Mouse (Mus musculus) monocyte, adult 2 months (primary cell): ENCODE measurements around the gene Nid1.
"Not testable (repeated sequence)": the region's sequence is repeated elsewhere in the genome, so short reads cannot be mapped to it uniquely, and the experiment has no call there.

Experiments
- DNase-seq, 2 experiments: peaks; one replicate each; pipeline ENCODE4 v3.0.0; 2022; ENCODE audit warnings: low spot score in 2 of 2, low read depth in 1 of 2

Gene Nid1

DNA sequence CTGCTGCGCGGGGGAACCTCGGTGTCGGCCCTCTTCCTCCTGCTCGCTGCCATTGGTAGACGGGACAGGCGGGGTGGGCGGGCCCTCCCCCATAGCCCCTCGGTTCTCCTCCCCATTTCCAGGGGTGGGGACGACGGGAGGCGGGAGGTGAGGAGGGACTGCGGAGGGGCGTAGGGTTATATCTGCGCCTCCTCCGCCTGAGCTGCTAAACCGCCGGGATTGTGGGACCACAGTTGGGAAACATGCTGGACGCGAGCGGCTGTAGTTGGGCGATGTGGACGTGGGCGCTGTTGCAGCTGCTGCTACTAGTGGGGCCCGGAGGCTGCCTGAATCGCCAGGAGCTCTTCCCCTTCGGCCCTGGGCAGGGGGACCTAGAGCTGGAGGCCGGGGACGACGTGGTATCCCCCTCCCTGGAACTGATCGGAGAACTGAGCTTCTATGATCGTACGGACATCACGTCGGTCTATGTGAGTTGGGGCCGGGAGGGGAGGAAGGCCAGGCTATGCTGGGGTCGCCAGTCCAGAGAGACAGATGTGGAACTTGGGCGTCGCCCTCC is at the start of gene Nid1:
TSS of gene Nid1 (plus strand) at position 92 of the 556 bp plus-strand sequence.
- DNase-seq, result not testable (repeated sequence)

DNA sequence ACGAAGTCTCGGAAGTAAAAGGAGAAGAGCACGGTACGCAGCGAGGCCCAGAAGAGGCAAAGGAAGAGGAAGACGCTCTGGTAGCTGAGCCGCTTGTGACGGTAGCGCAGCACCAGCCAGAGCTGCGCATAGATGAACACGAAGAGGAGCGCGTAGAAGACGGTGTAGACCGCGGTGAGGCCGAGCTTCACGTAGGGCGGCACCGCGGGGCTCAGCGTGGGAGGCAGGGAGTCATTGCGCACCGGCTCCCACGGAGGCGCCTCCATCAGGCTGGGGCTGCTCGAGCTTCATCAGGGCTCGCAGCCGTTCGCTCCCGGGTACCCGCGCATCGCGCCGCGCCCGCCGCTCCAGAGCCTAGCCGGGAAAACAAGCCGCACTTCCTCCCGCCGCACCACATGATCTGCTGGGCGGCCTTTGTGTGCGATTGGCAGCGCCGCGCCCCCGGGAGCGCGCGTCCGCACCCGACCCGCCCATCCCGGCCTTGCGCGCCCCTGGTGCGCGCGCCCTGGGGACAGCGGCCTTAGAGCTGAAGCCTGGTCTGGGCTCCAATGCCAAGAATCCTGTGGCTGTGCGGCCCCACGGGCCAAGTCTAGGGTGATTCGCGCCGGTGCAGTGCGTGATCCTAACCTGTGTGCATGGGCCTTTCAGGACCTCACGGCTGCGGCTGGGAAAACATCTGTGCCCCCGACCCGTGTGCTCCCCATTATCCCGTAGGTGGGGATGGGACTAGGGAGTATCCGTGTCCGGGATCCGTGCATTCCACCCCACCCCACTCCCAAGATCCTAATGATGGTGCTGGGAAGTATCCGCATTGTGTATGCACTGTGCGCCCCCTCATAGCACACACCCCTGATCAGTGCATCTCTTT is 43.9 kb upstream of the Nid1 start, which contains the start of gene Gpr137b:
TSS of gene Gpr137b (minus strand) at position 787 of the 868 bp plus-strand sequence.
- peak in 1 of 2 experiments; percentile 47 for DNase-seq

DNA sequence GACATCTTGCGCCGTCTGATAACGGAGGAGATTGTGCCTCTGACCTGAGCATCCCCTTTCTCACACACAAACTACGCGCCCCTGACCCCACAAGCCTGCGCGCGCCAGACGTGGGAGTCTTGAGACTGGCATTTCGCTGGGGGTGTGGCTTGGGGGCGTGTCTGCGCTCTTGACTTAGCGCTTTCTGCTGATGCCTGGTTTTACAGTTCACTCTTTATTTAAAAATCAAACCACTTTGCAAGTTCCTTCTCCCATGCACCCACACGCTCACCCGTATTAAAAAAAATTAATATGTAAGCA is 43.3 kb upstream of the Nid1 start:
- not testable (repeated sequence) for DNase-seq

DNA sequence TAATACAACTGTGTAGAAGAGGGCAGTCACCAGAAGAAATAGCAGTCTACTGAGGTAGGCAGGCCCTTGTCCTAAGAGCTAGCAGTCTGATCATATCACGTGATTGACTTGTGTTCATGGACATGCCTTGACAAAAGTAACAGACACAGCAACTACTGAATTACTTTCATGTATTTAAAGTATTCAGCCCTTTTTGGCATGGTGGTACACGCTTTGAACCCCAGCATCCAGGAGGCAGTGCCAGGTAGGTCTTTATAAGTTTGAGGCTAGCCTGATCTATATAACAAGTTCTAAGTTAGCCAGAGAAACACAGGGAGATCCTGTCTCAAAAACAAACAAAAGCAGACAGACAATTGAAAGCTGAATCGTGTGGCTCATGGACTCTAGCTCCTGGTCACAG is 36.5 kb upstream of the Nid1 start:
- not testable (repeated sequence) for DNase-seq

DNA sequence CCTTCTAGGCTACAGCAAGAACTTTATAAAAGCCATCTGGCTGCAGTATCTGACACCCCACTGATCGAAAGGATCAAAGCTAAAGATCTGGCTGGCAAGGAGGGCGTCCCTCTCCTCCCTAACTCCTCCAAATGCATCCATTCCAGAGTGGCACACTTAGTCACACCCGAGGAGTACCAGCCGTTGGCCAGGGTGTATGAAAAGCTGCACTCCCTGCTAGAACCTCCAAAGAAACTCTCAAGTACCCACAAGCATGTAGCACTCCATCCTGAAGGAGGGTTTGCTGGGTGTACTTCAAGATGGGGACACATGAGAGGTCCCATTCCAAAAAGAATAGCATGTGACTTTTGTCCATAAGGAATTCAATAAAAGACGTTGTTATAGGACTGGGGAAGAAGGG is 34.5 kb upstream of the Nid1 start:
- not testable (repeated sequence) for DNase-seq

DNA sequence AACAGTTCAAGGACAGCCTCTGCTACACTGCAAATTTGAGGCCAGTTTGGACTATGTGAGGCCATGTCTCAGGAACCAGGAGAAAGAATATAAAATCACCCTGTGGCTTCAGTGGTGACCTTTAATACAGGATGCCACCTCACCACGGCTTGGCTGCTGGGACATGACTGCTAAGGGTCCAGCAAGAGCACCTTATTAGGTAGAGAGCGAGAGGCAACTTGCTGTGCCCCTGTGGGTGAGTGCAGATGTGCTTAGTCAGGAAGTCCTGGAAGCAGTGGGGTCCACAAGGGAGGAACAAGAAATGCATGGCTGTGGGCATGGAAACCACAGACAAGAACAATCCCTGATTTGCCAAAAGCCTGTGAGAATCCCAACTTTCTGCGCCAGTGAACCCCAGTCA is 34.0 kb upstream of the Nid1 start:
- not testable (repeated sequence) for DNase-seq

DNA sequence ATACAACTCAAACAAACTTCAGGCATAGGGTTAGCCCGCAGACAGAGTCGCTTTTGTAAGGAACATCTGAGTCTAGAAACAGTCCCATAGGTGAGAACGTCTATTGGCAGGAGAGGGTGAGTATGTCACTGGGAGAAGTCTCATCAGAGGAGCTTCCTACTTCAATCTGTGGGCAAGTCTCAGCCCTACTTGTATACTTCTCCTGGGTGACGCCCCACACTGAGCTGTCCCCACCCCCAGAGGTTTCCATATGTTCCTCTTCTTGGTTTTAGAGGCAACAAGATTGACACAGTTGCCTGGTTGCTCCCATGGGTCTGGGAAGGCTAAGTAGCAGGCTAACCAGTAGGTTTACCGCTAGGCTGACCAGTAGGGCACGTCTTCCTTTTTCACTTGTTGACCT is 33.5 kb upstream of the Nid1 start:
- not testable (repeated sequence) for DNase-seq

DNA sequence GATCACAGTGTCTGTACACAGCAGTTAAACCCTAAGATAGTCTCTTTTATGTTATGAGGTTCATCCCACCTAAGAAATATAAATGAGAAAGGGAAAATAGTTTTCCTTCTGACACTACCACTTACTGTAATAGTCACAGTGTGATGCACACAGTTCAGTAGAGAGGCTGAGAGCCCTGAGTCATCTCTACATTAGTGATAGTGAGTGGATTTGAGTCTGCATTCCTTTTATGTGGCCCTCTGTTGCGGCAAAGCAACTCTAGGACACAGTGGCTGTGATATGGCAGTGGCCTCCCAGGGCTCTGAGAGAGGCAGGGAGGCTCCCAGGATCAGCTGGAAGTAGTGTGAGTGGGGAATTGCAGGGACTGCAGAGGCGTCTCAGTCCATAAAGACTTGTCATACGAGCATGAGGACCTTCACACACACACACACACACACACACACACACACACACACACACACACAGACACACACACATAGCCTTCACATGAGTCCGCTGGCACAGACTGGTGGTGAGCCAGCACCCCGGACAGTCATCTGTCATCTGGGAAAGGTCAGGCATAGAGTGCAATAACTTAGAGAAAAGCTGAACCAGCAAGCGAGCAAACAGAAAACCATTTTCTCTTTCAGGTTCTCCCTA is 32.7 kb upstream of the Nid1 start:
- not testable (repeated sequence) for DNase-seq

DNA sequence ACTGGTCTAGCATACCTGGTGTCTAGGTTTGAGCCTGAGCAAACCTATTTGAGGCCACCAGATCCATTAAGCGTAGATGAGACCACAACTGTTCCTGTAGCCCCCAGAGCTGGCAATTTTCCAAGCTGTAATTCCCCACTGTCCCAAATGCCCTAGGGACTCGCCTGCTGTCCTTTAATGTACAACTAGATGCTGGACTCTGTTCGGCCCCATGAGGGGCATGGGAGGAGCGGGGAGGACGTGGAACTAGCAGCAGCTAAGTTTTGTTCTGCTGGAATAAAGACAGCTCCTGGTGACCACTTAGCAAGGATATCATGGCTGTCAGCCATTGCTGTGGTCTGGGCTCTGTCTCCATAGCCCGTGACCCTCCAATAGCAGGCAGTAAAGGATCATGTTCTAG is 31.8 kb upstream of the Nid1 start:
- not testable (repeated sequence) for DNase-seq

DNA sequence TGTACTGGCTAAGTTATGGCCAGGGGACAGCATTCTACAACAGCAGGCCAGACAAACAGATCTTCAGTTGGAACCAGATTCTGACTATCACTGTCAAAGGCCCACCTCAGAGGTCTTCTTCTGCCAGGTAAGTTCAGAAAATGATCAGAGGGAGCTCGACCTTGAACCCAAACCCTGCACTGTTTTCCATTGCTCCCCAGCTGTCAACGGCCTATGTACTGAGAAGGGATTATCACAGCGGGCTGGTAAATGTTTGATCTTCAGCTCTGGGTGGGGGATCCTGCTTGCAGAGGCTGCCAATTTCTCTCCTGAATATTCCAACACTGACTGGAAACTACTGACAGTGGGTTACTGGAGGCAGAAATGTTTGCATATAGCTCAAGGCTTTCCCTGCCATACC is 23.1 kb upstream of the Nid1 start:
- no peak for DNase-seq

DNA sequence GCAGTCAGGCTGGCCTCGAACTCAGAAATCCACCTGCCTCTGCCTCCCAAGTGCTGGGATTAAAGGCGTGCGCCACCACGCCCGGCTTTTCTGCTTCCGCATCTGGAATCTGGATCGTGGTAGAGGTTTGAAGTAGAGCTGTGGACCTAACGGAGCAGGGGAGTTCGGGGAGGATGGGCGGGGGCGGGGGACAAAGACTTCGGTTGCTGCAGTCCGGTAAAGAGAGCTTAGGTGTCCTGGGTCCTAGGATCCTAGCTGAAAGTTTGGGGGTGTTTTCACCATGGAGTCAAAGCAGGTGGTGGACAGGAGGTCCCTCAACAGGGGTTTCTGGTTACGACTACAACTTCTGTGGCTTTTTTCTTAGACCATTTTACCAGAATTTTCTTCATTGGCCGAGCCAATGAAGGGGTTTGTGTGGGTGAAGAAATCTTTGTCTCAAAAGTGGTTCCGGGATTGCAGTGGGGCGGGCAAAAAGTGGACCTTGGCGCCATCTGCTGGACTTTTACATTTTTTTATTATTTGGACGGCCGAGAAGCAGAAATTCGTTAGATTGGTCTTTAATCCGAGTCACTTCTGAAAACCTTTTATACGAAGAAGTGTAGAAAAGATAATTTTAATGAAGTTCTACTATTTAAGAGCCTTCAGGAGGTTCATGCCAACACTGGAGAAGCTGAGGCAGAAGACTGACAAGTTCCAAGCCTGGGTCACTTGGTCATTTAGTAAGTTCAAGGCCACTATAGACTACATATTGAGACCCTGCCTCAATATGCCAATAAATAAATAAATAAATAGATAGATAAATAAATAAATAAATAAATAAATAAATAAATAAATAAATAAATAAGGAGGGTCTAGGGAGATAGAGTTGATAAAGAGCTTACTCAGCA is 22.0 kb upstream of the Nid1 start:
- DNase-seq, result not testable (repeated sequence)

DNA sequence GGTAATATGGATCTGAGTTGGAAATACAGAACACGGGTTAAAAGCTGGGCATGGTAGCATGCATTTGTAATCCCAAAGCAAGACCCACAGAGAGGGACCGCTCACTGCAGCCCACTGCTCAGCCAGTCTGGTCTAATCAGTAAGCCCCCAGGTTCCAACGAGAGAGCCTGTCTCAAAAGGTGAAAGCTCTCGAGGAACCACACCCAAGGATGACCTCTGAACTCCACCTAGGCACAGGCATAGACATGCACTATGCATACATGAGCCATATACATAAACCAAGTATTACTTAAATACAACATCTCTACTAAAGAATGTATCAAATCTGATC is 21.4 kb upstream of the Nid1 start:
- not testable (repeated sequence) for DNase-seq

DNA sequence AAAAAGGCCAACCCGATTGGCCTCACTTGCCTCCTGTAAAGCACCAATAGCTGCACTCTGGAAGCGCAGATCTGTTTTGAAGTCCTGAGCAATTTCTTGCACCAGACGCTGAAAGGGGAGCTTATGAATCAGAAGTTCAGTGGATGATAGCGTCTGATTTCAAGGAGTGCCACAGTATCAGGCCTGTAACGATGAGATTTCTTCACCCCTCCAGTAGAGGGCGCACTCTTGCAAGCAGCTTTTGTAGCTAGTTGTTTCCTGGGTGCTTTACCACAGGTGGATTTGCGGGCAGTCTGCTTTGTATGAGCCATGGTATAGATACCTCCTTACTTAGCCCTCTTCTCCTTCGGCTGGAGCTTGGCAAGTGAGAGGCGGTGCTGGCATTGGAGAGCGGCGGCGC is 18.5 kb upstream of the Nid1 start:
- not testable (repeated sequence) for DNase-seq

DNA sequence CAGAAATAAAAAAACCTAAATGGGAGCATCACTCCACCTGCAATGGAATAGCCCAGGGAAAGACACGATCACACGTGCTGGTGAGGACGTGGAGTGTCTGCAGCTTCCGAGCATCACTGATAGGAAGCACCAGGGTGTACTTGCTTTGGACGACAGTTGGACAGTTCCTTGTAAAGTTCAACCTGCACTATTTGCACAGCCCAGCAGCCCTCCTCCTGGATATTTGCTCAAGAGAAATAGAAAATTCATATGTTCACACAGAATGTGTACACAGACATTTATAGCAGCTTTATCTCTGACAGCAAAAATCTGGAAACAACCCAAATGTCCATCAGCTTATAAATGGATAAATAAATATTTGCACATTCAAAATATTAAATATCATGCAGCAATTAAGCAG is 14.1 kb upstream of the Nid1 start:
- DNase-seq, result not testable (repeated sequence)

DNA sequence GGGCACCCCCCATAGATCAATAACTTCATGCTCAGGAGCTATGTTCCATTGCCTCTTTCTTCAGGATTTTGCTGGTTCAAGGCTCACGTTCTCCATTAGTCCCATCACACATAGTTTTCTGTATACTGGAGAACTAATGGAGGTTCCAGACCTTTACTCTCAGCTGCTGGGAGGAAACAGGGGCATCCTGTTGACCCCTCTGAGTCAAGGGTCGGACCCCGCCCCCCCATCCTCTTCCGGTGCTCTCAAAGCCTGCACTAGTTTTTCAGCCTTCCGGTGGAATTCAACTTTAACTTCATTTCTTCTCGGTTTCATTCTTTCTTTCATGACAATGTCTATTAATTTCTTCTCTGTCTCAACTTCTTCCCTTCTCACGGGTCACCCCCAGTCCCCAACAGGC is 1.2 kb upstream of the Nid1 start:
- not testable (repeated sequence) for DNase-seq

DNA sequence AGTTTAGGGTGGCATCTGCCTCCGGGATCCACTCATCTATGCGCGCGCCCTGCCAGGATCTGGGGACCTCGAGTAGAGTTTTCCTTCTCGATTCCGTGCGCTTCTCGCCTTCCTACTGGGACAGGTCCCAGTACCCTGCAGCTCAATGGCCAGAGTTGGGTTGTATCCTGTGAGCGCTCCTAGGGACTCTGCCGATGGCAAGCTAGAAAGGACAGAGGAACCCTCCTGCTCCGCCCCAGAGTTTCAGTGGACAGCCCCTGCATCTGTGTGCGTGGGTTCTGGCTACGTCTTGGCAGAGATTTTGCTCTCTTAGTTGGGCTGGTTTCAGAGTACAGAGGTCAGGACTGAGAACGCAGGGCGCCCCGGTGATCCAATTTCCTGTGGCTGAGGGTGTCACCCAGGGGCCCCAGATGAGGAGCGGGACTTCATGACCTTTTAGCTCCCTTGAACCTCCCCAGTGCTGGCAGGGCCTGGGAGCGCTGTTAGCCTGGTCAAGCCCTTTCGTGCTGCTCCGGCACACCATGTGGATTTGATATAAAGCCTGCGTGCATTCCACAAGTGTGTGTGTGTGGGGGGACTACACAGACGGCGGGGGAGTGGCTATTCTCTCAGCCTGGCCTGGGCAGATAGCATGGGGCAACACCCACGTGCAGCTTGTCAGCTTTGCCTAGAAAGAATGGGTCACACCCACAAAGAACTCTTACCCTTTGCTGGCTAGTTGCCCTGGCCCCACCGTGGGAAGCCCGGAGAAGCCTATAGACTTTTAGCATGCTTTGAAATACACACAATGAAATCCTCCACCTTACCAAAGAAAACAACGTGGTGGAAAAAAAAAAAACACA is 982 bp downstream of the Nid1 start:
- DNase-seq, result not testable (repeated sequence)

DNA sequence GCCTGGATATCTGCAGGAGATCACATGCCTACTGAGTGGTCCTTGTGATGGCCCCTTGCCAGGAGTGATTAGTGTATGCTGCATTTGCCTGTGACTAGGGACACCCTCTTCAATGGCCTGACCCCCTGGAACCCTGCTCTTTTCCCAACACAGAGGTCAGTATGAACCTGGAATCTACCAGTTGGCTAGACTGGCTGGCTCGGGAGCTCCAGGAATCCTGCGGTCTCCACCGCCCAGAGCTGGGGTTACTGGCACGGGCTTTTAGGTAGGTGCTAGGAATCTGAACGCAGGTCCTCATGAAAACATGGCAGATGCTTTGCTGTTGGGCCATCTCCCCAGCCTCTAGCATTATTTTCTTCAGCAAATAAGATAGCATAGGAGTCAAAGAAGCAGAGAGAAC is 8.2 kb downstream of the Nid1 start:
- not testable (repeated sequence) for DNase-seq

DNA sequence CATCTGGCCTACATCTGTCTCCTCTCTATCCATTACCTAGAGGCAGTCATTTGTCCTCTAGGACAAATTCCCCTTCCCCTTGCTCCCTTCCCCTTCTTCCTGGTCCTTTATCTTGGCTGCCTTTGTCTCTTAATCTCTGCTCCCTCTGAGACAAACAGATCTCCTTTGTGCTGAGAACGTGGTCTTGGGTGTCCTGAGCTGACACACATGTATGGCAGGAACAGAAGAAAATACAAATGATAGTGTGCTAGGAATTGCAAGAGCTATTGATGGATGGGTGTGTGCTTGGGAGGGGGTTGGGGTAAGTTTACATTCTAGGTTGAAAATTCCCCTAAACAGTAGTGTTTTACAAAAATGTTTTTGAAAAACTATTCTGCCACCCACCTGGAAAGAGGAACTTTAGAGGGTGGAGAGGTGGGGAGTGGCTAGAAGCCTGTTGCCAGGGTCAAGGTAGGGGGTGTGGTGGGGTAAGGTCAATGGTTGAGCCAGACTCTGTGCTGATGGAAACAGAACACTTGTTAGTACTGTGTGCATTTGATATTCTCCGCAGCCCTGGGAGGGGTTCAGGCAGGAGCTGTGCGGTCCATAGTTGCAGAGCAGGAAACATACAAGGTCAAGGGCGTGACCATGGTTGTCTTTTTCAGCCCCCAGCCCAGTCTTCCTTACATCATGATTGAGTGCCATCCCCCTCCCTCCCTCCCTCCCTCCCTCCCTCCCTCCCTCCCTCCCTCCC is 9.5 kb downstream of the Nid1 start:
- not testable (repeated sequence) for DNase-seq

DNA sequence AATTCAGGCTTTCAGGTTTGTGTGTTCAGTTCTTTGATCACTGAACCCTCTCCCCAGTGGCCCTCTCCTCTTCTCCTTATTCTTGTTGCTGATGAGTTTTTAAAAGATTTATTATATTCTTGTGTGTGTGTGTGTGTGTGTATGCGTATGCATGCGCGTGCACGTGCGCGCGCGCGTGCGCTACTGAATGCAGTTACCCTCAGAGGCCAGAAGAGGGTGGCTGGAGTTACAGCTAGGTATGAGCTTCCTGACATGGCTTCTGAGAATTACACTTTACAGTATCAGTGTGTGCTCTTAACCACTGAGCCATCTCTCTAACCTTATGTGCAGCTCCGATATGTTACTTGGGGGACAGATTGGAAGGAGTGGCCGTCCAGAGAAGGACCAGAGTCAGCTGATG is 12.6 kb downstream of the Nid1 start:
- not testable (repeated sequence) for DNase-seq

DNA sequence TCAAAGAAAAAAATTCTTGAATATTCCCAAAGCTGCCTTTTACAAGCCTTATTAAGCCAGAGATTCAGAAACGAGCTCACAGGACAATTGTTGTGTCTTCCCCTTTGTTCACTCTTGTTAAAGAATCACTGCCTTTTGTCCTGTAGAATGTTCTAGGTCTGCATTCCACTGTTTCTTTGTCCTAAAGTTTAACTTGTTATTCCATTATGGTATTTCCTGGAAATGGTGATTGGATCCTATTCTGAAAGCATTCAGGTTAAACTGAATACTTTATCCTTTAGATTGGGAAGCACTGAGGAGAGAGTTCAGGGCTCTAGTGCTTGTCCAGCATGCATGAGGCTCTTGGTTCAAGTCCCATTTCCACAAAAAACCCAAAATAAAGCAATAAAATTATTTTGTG is 13.6 kb downstream of the Nid1 start:
- not testable (repeated sequence) for DNase-seq
